Mouse (Mus musculus) MEL (cell line): ENCODE measurements around the gene Gstp3. TPM values are rescaled to one million over a fixed set of nuclear protein-coding genes. Genes with fewer than 3 reads are reported as not detected.

ENCODE experiments used
- DNase-seq: peaks from one replicate; pipeline ENCODE4 v3.0.0; 2011; ENCODE audit warnings: low read depth, low spot score
- H3K27ac ChIP-seq: 2 replicates; pipeline ENCODE4 v1.5.1; 2012; ENCODE audit warnings: low read depth, mild to moderate bottlenecking, control low read depth, low read length, moderate library complexity; ENCODE audit not compliant: control insufficient read depth
- H3K27me3 ChIP-seq, 2 experiments: fragments of 150-350 bp in 1 of 2; sonication (generic) in 1 of 2; 2 replicates each; pipeline ENCODE4 v1.6.1; 2012; ENCODE audit warnings: low read length in 2 of 2, mild to moderate bottlenecking in 2 of 2, improper control_type of control experiment in 1 of 2, moderate library complexity in 1 of 2; ENCODE audit not compliant: insufficient read depth in 2 of 2, control insufficient read depth in 1 of 2
- H3K36me3 ChIP-seq, 2 experiments: 2 replicates each; pipeline ENCODE4 v1.6.1; 2012 to 2014; ENCODE audit warnings: low read length in 2 of 2, improper control_type of control experiment in 1 of 2, inconsistent platforms in 1 of 2, mild to moderate bottlenecking in 1 of 2; ENCODE audit not compliant: insufficient read depth in 2 of 2, control insufficient read depth in 1 of 2
- H3K4me1 ChIP-seq, 2 experiments: fragments of 150-350 bp in 1 of 2; sonication (generic) in 1 of 2; 2 replicates each; pipeline ENCODE4 v1.6.1; 2012; ENCODE audit warnings: low read length in 2 of 2, improper control_type of control experiment in 1 of 2, mild to moderate bottlenecking in 1 of 2; ENCODE audit not compliant: insufficient read depth in 2 of 2, control insufficient read depth in 1 of 2
- H3K4me3 ChIP-seq, 2 experiments: fragments of 150-350 bp in 1 of 2; sonication (generic) in 1 of 2; 2 replicates each; pipeline ENCODE4 v1.5.1; 2012; ENCODE audit warnings: low read depth in 2 of 2, low read length in 2 of 2, mild to moderate bottlenecking in 2 of 2, moderate library complexity in 2 of 2, control low read depth in 1 of 2, improper control_type of control experiment in 1 of 2; ENCODE audit not compliant: control insufficient read depth in 1 of 2, insufficient read depth in 1 of 2
- H3K79me2 ChIP-seq: 2 replicates; pipeline ENCODE4 v1.6.1; 2012; ENCODE audit warnings: mild to moderate bottlenecking, low read length, moderate library complexity; ENCODE audit not compliant: control insufficient read depth, poor library complexity, insufficient read depth
- H3K9ac ChIP-seq: 2 replicates; pipeline ENCODE4 v1.6.1; 2012; ENCODE audit warnings: low read depth, mild to moderate bottlenecking, control low read depth, low read length, moderate library complexity; ENCODE audit not compliant: control insufficient read depth, poor library complexity, severe bottlenecking
- H3K9me3 ChIP-seq: fragments of 150-350 bp; sonication (generic); replicated peaks from 2 replicates; pipeline ENCODE4 v1.6.1; 2012; ENCODE audit warnings: mild to moderate bottlenecking, low read length, improper control_type of control experiment, moderate library complexity; ENCODE audit not compliant: insufficient read depth
- BHLHE40 ChIP-seq: IDR thresholded peaks from 2 replicates; pipeline ENCODE4 v1.6.1; 2012; ENCODE audit warnings: low read depth, mild to moderate bottlenecking, inconsistent platforms, low read length, improper control_type of control experiment, borderline replicate concordance
- CHD1 ChIP-seq: IDR thresholded peaks from 2 replicates; pipeline ENCODE4 v1.6.1; 2012; ENCODE audit warnings: low read depth, mild to moderate bottlenecking, inconsistent platforms, low read length, improper control_type of control experiment
- CTCF ChIP-seq, 3 experiments: IDR thresholded peaks in 2 of 3; conservative IDR thresholded peaks in 1 of 3; 2 replicates each; pipeline ENCODE4 v1.5.1; 2011 to 2012; ENCODE audit warnings: low read length in 3 of 3, low read depth in 2 of 3, mild to moderate bottlenecking in 2 of 3, improper control_type of control experiment in 1 of 3, inconsistent platforms in 1 of 3, mixed read lengths in 1 of 3, moderate library complexity in 1 of 3; ENCODE audit not compliant: control insufficient read depth in 1 of 3, insufficient read depth in 1 of 3, poor library complexity in 1 of 3, severe bottlenecking in 1 of 3
- E2F4 ChIP-seq: IDR thresholded peaks from 2 replicates; pipeline ENCODE4 v1.6.1; 2011; ENCODE audit warnings: low read depth, low read length, improper control_type of control experiment, borderline replicate concordance
- ELF1 ChIP-seq: IDR thresholded peaks from 2 replicates; pipeline ENCODE4 v1.6.1; 2014; ENCODE audit warnings: low read depth, mild to moderate bottlenecking, inconsistent platforms, low read length, improper control_type of control experiment, moderate library complexity
- EP300 ChIP-seq, 2 experiments: IDR thresholded peaks; 2 replicates each; pipeline ENCODE4 v1.6.1; 2011; ENCODE audit warnings: improper control_type of control experiment in 2 of 2, low read length in 2 of 2, low read depth in 1 of 2, mild to moderate bottlenecking in 1 of 2
- ETS1 ChIP-seq: IDR thresholded peaks from 2 replicates; pipeline ENCODE4 v1.6.1; 2012; ENCODE audit warnings: low read depth, mild to moderate bottlenecking, inconsistent platforms, low read length, improper control_type of control experiment, moderate library complexity
- GABPA ChIP-seq: IDR thresholded peaks from 2 replicates; pipeline ENCODE4 v1.6.1; 2012; ENCODE audit warnings: low read depth, mild to moderate bottlenecking, inconsistent platforms, low read length, improper control_type of control experiment, moderate library complexity
- GATA1 ChIP-seq: IDR thresholded peaks from 2 replicates; pipeline ENCODE4 v1.6.1; 2011; ENCODE audit warnings: low read depth, low read length, improper control_type of control experiment
- HCFC1 ChIP-seq: IDR thresholded peaks from 2 replicates; pipeline ENCODE4 v1.6.1; 2012; ENCODE audit warnings: low read depth, mild to moderate bottlenecking, inconsistent platforms, low read length, improper control_type of control experiment, moderate library complexity
- KAT2A ChIP-seq: conservative IDR thresholded peaks from 2 replicates; pipeline ENCODE4 v1.6.1; 2012; ENCODE audit warnings: low read depth, low read length, improper control_type of control experiment, inconsistent platforms
- MAX ChIP-seq: IDR thresholded peaks from 2 replicates; pipeline ENCODE4 v1.6.1; 2011; ENCODE audit warnings: low read length, improper control_type of control experiment
- MYB ChIP-seq: IDR thresholded peaks from 2 replicates; pipeline ENCODE4 v1.6.1; 2011; ENCODE audit warnings: mild to moderate bottlenecking, low read depth, low read length, improper control_type of control experiment
- MYC ChIP-seq: IDR thresholded peaks from 2 replicates; pipeline ENCODE4 v1.6.1; 2011; ENCODE audit warnings: low read depth, mild to moderate bottlenecking, low read length, improper control_type of control experiment, moderate library complexity
- NELFE ChIP-seq: IDR thresholded peaks from 2 replicates; pipeline ENCODE4 v1.6.1; 2011; ENCODE audit warnings: low read depth, low read length, improper control_type of control experiment
- POLR2AphosphoS2 ChIP-seq: IDR thresholded peaks from 2 replicates; pipeline ENCODE4 v1.6.1; 2011; ENCODE audit warnings: low read length, improper control_type of control experiment
- RAD21 ChIP-seq: IDR thresholded peaks from 2 replicates; pipeline ENCODE4 v1.6.1; 2011; ENCODE audit warnings: mild to moderate bottlenecking, low read depth, low read length, improper control_type of control experiment
- TCF12 ChIP-seq: IDR thresholded peaks from 2 replicates; pipeline ENCODE4 v1.6.1; 2014; ENCODE audit warnings: low read depth, mild to moderate bottlenecking, inconsistent platforms, low read length, improper control_type of control experiment, moderate library complexity
- UBTF ChIP-seq: IDR thresholded peaks from 2 replicates; pipeline ENCODE4 v1.6.1; 2012; ENCODE audit warnings: low read depth, mild to moderate bottlenecking, inconsistent platforms, low read length, improper control_type of control experiment, moderate library complexity, borderline replicate concordance; ENCODE audit not compliant: insufficient read depth
- USF1 ChIP-seq: IDR thresholded peaks from 2 replicates; pipeline ENCODE4 v1.6.1; 2014; ENCODE audit warnings: low read depth, mild to moderate bottlenecking, inconsistent platforms, low read length, improper control_type of control experiment, moderate library complexity
- ZC3H11A ChIP-seq: IDR thresholded peaks from 2 replicates; pipeline ENCODE4 v1.6.1; 2012; ENCODE audit warnings: low read depth, mild to moderate bottlenecking, inconsistent platforms, low read length, improper control_type of control experiment
- ZKSCAN1 ChIP-seq: IDR thresholded peaks from 2 replicates; pipeline ENCODE4 v1.6.1; 2012; ENCODE audit warnings: low read depth, mild to moderate bottlenecking, inconsistent platforms, low read length, improper control_type of control experiment, moderate library complexity
- polyA plus RNA-seq, 2 experiments: library from polyadenylated mRNA; stranded (reverse) in 1 of 2; unstranded in 1 of 2; fragments of >175 nt in 1 of 2; fragments of >200 nt in 1 of 2; gene quantifications; 2 replicates each; pipeline versions ENCODE4 v1.2.1 to v1.2.4; 2012; ENCODE audit warnings: low replicate concordance in 2 of 2, low read depth in 1 of 2; ENCODE audit not compliant: insufficient read length in 2 of 2, insufficient read depth in 1 of 2, missing spikeins in 1 of 2
- total RNA-seq: library from RNA; depleted of rRNA; stranded (reverse); fragments of 300-350 nt; gene quantifications from 2 replicates; pipeline ENCODE4 v1.2.3, GENCODE M21; 2012

The Gstp3 gene
- total and polyA plus RNA-seq, 3 experiments, result 0.84 TPM; not detected in 2

- no peak for DNase-seq
- Histone ChIP-seq H3K9me3 (no peaks in the 10 kb centered on the region), H3K4me1 (no peaks in the 10 kb centered on the region), H3K36me3 (no peaks in the 10 kb centered on the region), H3K9ac (no peak overlapping the region), H3K4me3 (no peak overlapping the region), H3K27me3 (peaks cover 9% of the 10 kb centered on the region in 2 experiments), H3K79me2 (no peaks in the 10 kb centered on the region), H3K27ac (no peak overlapping the region)
- TF ChIP-seq POLR2AphosphoS2, result no peak
- TF ChIP-seq E2F4, result no peak
- no peak for TF ChIP-seq USF1
- TF ChIP-seq ZKSCAN1, result no peak
- TF ChIP-seq UBTF, result no peak
- no peak for TF ChIP-seq TCF12
- no peak for TF ChIP-seq RAD21
- TF ChIP-seq KAT2A, result no peak
- no peak for TF ChIP-seq CHD1
- no peak for TF ChIP-seq MYC
- TF ChIP-seq ZC3H11A, result no peak
Measured at GRCm38 (mm10) chr19:4071406-4071805, 12.0 kb upstream of the Gstp3 start.

- H3K79me2 ChIP-seq, result no peaks in the 10 kb centered on the region
- no peaks in the 10 kb centered on the region for H3K36me3 ChIP-seq
- TF ChIP-seq ELF1 (no peak), NELFE (no peak), ETS1 (no peak)
- peaks cover 9% of the 10 kb centered on the region in 2 experiments for H3K27me3 ChIP-seq
- no peaks in the 10 kb centered on the region for H3K9me3 ChIP-seq
- no peak overlapping the region for H3K4me3 ChIP-seq
- no peaks in the 10 kb centered on the region for H3K4me1 ChIP-seq
- H3K27ac ChIP-seq, result no peak overlapping the region
- H3K9ac ChIP-seq, result no peak overlapping the region
- DNase-seq, result no peak
Measured at GRCm38 (mm10) chr19:4070756-4071155, 11.4 kb upstream of the Gstp3 start.

- H3K4me3 ChIP-seq, result no peak overlapping the region
- no peaks in the 10 kb centered on the region for H3K9me3 ChIP-seq
- TF ChIP-seq EP300 (IDR thresholded peaks at IDR 0.05; ENCODE audit: low read depth in 1 of 2, low read length in 2 of 2), result no peak
- TF ChIP-seq GABPA, result no peak
- TF ChIP-seq MAX, result no peak
- TF ChIP-seq BHLHE40, result no peak
- no peak for TF ChIP-seq E2F4
- no peak for TF ChIP-seq GATA1
- no peak for TF ChIP-seq KAT2A
- no peak for TF ChIP-seq HCFC1
- no peak for TF ChIP-seq TCF12
- TF ChIP-seq CTCF (IDR thresholded peaks at IDR 0.05 in 2 of 3, conservative IDR thresholded peaks at IDR 0.05 in 1 of 3; ENCODE audit: control insufficient read depth in 1 of 3, insufficient read depth in 1 of 3, low read depth in 2 of 3, low read length in 3 of 3, poor library complexity in 1 of 3, severe bottlenecking in 1 of 3), result no peak
- TF ChIP-seq MYB, result no peak
- TF ChIP-seq CHD1, result no peak
- no peaks in the 10 kb centered on the region for H3K36me3 ChIP-seq
- H3K9ac ChIP-seq, result no peak overlapping the region
- DNase-seq, result no peak
- H3K27me3 ChIP-seq, result peaks cover 7 to 9% of the 10 kb centered on the region in 2 experiments
- no peaks in the 10 kb centered on the region for H3K4me1 ChIP-seq
- no peaks in the 10 kb centered on the region for H3K79me2 ChIP-seq
- no peak overlapping the region for H3K27ac ChIP-seq
Measured at GRCm38 (mm10) chr19:4070311-4070710, 10.9 kb upstream of the Gstp3 start.
